Mouse (Mus musculus) heart, embryonic 16.5 days (tissue): ENCODE results near the gene Wdfy2. TPM values are rescaled to one million over a fixed set of nuclear protein-coding genes. Genes with fewer than 3 reads are reported as not detected.

Experiments
- ATAC-seq: fragments of 200-750 bp; cut with Nextera tagmentation; replicated peaks from 2 replicates; pipeline ENCODE4 v1.8.0; 2017; ENCODE audit warnings: moderate number of reproducible peaks; ENCODE audit not compliant: insufficient read depth, low FRiP score; ENCODE audit errors: extremely low read depth
- H3K27ac ChIP-seq: fragments of 300-500 bp; sonication (generic); 2 replicates; pipeline ENCODE4 v1.5.1; 2014; ENCODE audit warnings: mild to moderate bottlenecking, low read length, control low read depth, moderate library complexity
- H3K27me3 ChIP-seq: fragments of 300-500 bp; sonication (generic); 2 replicates; pipeline ENCODE4 v1.6.1; 2014; ENCODE audit warnings: low read length, mixed read lengths; ENCODE audit not compliant: control insufficient read depth, insufficient read depth
- H3K36me3 ChIP-seq: fragments of 300-500 bp; sonication (generic); 2 replicates; pipeline ENCODE4 v1.6.1; 2014; ENCODE audit not compliant: control insufficient read depth, insufficient read depth
- H3K4me1 ChIP-seq: fragments of 300-500 bp; sonication (generic); 2 replicates; pipeline ENCODE4 v1.6.1; 2014; ENCODE audit warnings: low read length, mixed read lengths; ENCODE audit not compliant: control insufficient read depth, insufficient read depth
- H3K4me2 ChIP-seq: fragments of 300-500 bp; sonication (generic); 2 replicates; pipeline ENCODE4 v1.6.1; 2014; ENCODE audit warnings: low read depth, mild to moderate bottlenecking, control low read depth, low read length
- H3K4me3 ChIP-seq: fragments of 300-500 bp; sonication (generic); 2 replicates; pipeline ENCODE4 v1.5.1; 2014; ENCODE audit warnings: mild to moderate bottlenecking, control low read depth, low read length
- H3K9ac ChIP-seq: fragments of 300-500 bp; sonication (generic); 2 replicates; pipeline ENCODE4 v1.6.1; 2014; ENCODE audit warnings: low read length, control low read depth
- H3K9me3 ChIP-seq: fragments of 300-500 bp; sonication (generic); replicated peaks from 2 replicates; pipeline ENCODE4 v1.6.1; 2016; ENCODE audit warnings: low read length; ENCODE audit not compliant: control insufficient read depth
- WGBS: fragments of 180-500 bp; shearing (Covaris S2); extraction: QIAGEN DNeasy Blood & Tissue Kit; methylation state at CpG from one replicate; pipeline ENCODE4 v1.1.7; 2014; 5-methylcytosine and 5-hydroxymethylcytosine counted together
- polyA plus RNA-seq: library from polyadenylated mRNA; unstranded; fragments of >200 nt; fragmentation: Nextera tagmentation; extraction: Ambion mirVana; gene quantifications from 2 replicates; pipeline ENCODE4 v1.2.1, GENCODE M21; 2015

Gene Wdfy2
- polyA plus RNA-seq, 1 experiment from 2014 or later: 4.0 TPM

GRCm38 (mm10) chr14:62940383-62941074 lies 103.1 kb downstream of the Wdfy2 start:
- H3K4me3 ChIP-seq: no peak overlapping the region
- H3K4me1 ChIP-seq: no peaks in the 10 kb centered on the region
- peaks cover 22% of the 10 kb centered on the region for H3K36me3 ChIP-seq
- 62% methylated on average over 14 of the region's 14 CpGs for WGBS
- no peak overlapping the region for H3K4me2 ChIP-seq
- peaks cover 2% of the 10 kb centered on the region; the same call in 1 of the 2 replicates for H3K9me3 ChIP-seq
- no peaks in the 10 kb centered on the region for H3K27me3 ChIP-seq
- peak overlapping the region; percentile 11; the same call in 1 of the 2 replicates for H3K27ac ChIP-seq
- H3K9ac ChIP-seq: no peak overlapping the region
- ATAC-seq: peak; percentile 41; the same call in 1 of the 2 replicates

- H3K9ac ChIP-seq: no peak overlapping the region
- H3K27ac ChIP-seq: no peak overlapping the region
- H3K4me1 ChIP-seq: no peaks in the 10 kb centered on the region
- peaks cover 17% of the 10 kb centered on the region for H3K36me3 ChIP-seq
- WGBS: 91% methylated on average over 3 of the region's 3 CpGs
- H3K27me3 ChIP-seq: no peaks in the 10 kb centered on the region
- no peak overlapping the region for H3K4me3 ChIP-seq
- H3K4me2 ChIP-seq: no peak overlapping the region
- no peaks in the 10 kb centered on the region for H3K9me3 ChIP-seq
- no peak for ATAC-seq
Measured at GRCm38 (mm10) chr14:62946794-62947193, 109.3 kb downstream of the Wdfy2 start.

- no peak overlapping the region for H3K4me3 ChIP-seq
- H3K27me3 ChIP-seq: no peaks in the 10 kb centered on the region
- H3K27ac ChIP-seq: no peak overlapping the region; the same call in 1 of the 2 replicates
- WGBS: 74% methylated on average over 9 of the region's 9 CpGs
- H3K36me3 ChIP-seq: peaks cover 11% of the 10 kb centered on the region
- H3K4me1 ChIP-seq: peaks cover 6% of the 10 kb centered on the region; the same call in 1 of the 2 replicates
- H3K9me3 ChIP-seq: no peaks in the 10 kb centered on the region
- no peak overlapping the region for H3K4me2 ChIP-seq
- H3K9ac ChIP-seq: no peak overlapping the region
- ATAC-seq: no peak
Measured at GRCm38 (mm10) chr14:62956091-62956490, 118.6 kb downstream of the Wdfy2 start.

- H3K4me2 ChIP-seq: no peak overlapping the region
- WGBS: 82% methylated on average over 4 of the region's 4 CpGs
- H3K9me3 ChIP-seq: no peaks in the 10 kb centered on the region
- H3K4me3 ChIP-seq: no peak overlapping the region
- no peaks in the 10 kb centered on the region; the same call in 1 of the 2 replicates for H3K36me3 ChIP-seq
- H3K27ac ChIP-seq: no peak overlapping the region
- H3K27me3 ChIP-seq: no peaks in the 10 kb centered on the region
- no peak for ATAC-seq
- H3K4me1 ChIP-seq: peaks cover 13% of the 10 kb centered on the region
- no peak overlapping the region for H3K9ac ChIP-seq
Measured at GRCm38 (mm10) chr14:62963632-62964031, 126.2 kb downstream of the Wdfy2 start.

- H3K9me3 ChIP-seq: no peaks in the 10 kb centered on the region
- H3K27me3 ChIP-seq: no peaks in the 10 kb centered on the region
- 72% methylated on average over 5 of the region's 5 CpGs for WGBS
- no peak overlapping the region for H3K4me3 ChIP-seq
- no peak overlapping the region for H3K27ac ChIP-seq
- peak overlapping the region; percentile 67 for H3K4me2 ChIP-seq
- no peak; the same call in 1 of the 2 replicates for ATAC-seq
- H3K36me3 ChIP-seq: no peaks in the 10 kb centered on the region
- H3K9ac ChIP-seq: peak overlapping the region; percentile 57
- H3K4me1 ChIP-seq: peaks cover 13% of the 10 kb centered on the region
Measured at GRCm38 (mm10) chr14:62965342-62965741, 127.9 kb downstream of the Wdfy2 start.

GRCm38 (mm10) chr14:62965811-62966520 lies 128.5 kb downstream of the Wdfy2 start:
- ATAC-seq: no peak
- H3K9me3 ChIP-seq: no peaks in the 10 kb centered on the region
- peak overlapping the region; percentile 42 for H3K4me3 ChIP-seq
- H3K27ac ChIP-seq: peak overlapping the region; percentile 18
- no peaks in the 10 kb centered on the region for H3K36me3 ChIP-seq
- peak overlapping the region; percentile 67 for H3K4me2 ChIP-seq
- peaks cover 13% of the 10 kb centered on the region for H3K4me1 ChIP-seq
- no peaks in the 10 kb centered on the region for H3K27me3 ChIP-seq
- 13% methylated on average over 15 of the region's 15 CpGs for WGBS
- H3K9ac ChIP-seq: peak overlapping the region; percentile 57

GRCm38 (mm10) chr14:62975046-62975445 lies 137.6 kb downstream of the Wdfy2 start:
- H3K27me3 ChIP-seq: no peaks in the 10 kb centered on the region
- no peak for ATAC-seq
- H3K9ac ChIP-seq: no peak overlapping the region
- no peak overlapping the region for H3K4me3 ChIP-seq
- H3K4me2 ChIP-seq: no peak overlapping the region
- 8% methylated on average over 5 of the region's 5 CpGs for WGBS
- no peaks in the 10 kb centered on the region for H3K9me3 ChIP-seq
- H3K27ac ChIP-seq: no peak overlapping the region
- H3K36me3 ChIP-seq: no peaks in the 10 kb centered on the region
- no peaks in the 10 kb centered on the region for H3K4me1 ChIP-seq

- Histone ChIP-seq H3K27ac (no peak overlapping the region), H3K4me3 (no peak overlapping the region), H3K9me3 (no peaks in the 10 kb centered on the region), H3K36me3 (no peaks in the 10 kb centered on the region), H3K9ac (no peak overlapping the region), H3K27me3 (no peaks in the 10 kb centered on the region), H3K4me2 (no peak overlapping the region), H3K4me1 (no peaks in the 10 kb centered on the region)
- no peak for ATAC-seq
- WGBS: 77% methylated on average over 1 of the region's 1 CpGs
Measured at GRCm38 (mm10) chr14:62979815-62980214, 142.3 kb downstream of the Wdfy2 start.

- Histone ChIP-seq H3K36me3 (no peaks in the 10 kb centered on the region), H3K4me3 (no peak within 1 kb of the TSS), H3K27ac (no peak within 1 kb of the TSS), H3K9ac (no peak within 1 kb of the TSS), H3K4me2 (no peak within 1 kb of the TSS), H3K4me1 (no peaks in the 10 kb centered on the region), H3K27me3 (no peaks in the 10 kb centered on the region), H3K9me3 (no peaks in the 10 kb centered on the region)
- ATAC-seq: no peak
- 48% methylated on average over 1 of the region's 1 CpGs for WGBS
Measured at GRCm38 (mm10) chr14:62984410-62984809, 146.9 kb downstream of the Wdfy2 start, which contains the start of gene Defb48. Defb48 (minus strand) TSS chr14:62984510.
